In the genomic region with DNA sequence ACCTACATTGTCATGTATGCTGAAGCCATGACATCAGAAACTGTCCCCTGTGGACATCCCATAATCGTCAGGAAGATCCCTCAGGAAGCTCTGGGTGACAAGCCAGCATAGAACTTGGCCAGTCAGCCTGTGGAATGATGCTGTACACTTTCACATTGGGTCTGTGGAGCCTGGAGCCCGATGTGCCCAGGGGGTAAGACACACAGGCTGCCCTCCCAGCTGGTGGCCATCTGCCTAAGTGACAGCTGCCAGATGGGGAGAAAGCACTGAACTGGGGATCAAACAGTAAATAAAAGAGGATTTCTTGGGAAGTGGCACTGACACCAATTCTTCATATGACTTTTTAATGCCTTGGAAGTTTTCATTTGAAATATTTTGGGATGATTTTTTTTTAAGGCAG, we compare ENCODE assay signal across 21 mouse cellular contexts.
DNase-seq lines count a peak whose midpoint lies in the region; ATAC-seq lines count a peak whose summit lies in the region.
"Had no signal": no experiment of that assay in that cellular context is flagged by ENCODE, and none has a peak within 500 bp of the region (broad histone marks: within the 10 kb centered on the region; RNA-seq: fewer than 3 reads in every experiment).

No protein-coding gene starts in this region.

- 60% methylated on average over 2 of the region's 2 CpGs for WGBS in forebrain, embryonic 14.5 days
- 59% methylated on average over 2 of the region's 2 CpGs for WGBS in forebrain, embryonic 10.5 days

- intact Hi-C loops in left cerebral cortex, postnatal 4 days (cut with DNase I): no loop called here
- intact Hi-C loops in left cerebral cortex, postnatal 25 days (cut with DNase I): no loop called here

- H3K4me3 ChIP-seq in forebrain, embryonic 14.5 days (ENCODE audit: low read depth, low read length): no peak overlapping the region
- H3K4me3 ChIP-seq in forebrain, embryonic 10.5 days: no peak overlapping the region
- H3K4me3 ChIP-seq: erythroblast, embryonic 14.5 days; limb, embryonic 10.5 days; neural tube, embryonic 15.5 days had no signal

- H3K4me1 ChIP-seq in forebrain, embryonic 14.5 days (ENCODE audit: control insufficient read depth, insufficient read depth, low read length): no peaks in the 10 kb centered on the region
- H3K4me1 ChIP-seq in forebrain, embryonic 10.5 days: peaks cover 9% of the 10 kb centered on the region; the same call in 1 of the 2 replicates
- H3K4me1 ChIP-seq: limb, embryonic 10.5 days; neural tube, embryonic 15.5 days had no signal

- no peaks in the 10 kb centered on the region for H3K9me3 ChIP-seq in forebrain, embryonic 14.5 days (replicated peaks; ENCODE audit: control insufficient read depth, low read length)
- H3K9me3 ChIP-seq in forebrain, embryonic 10.5 days: no peaks in the 10 kb centered on the region
- H3K9me3 ChIP-seq: G1E; limb, embryonic 10.5 days; neural tube, embryonic 15.5 days had no signal

- H3K9ac ChIP-seq in forebrain, embryonic 14.5 days (ENCODE audit: low read length): no peak overlapping the region
- H3K9ac ChIP-seq: neural tube, embryonic 15.5 days had no signal

- no peak overlapping the region for H3K4me2 ChIP-seq in forebrain, embryonic 14.5 days (ENCODE audit: low read length)
- H3K4me2 ChIP-seq: heart, embryonic 11.5 days; liver, embryonic 11.5 days; neural tube, embryonic 15.5 days had no signal

- no peaks in the 10 kb centered on the region for H3K27me3 ChIP-seq in forebrain, embryonic 14.5 days (replicated peaks; ENCODE audit: control insufficient read depth, insufficient read depth, low read length)
- no peaks in the 10 kb centered on the region for H3K27me3 ChIP-seq in forebrain, embryonic 10.5 days (ENCODE audit: poor library complexity, severe bottlenecking)
- H3K27me3 ChIP-seq: neural tube, embryonic 15.5 days had no signal

- H3K27ac ChIP-seq in forebrain, embryonic 14.5 days (ENCODE audit: low read depth, low read length): no peak overlapping the region
- no peak overlapping the region for H3K27ac ChIP-seq in forebrain, embryonic 10.5 days
- H3K27ac ChIP-seq: limb, embryonic 10.5 days; neural tube, embryonic 15.5 days had no signal

- ATAC-seq in forebrain, embryonic 14.5 days: peak; percentile 46; the same call in 1 of the 2 replicates
- ATAC-seq in CD4-positive, CD25-positive, alpha-beta regulatory T cell, adult 4 months: no peak
- ATAC-seq: inflammation-experienced regulatory T-cells, adult 6 months had no signal

- H3K36me3 ChIP-seq in forebrain, embryonic 14.5 days (ENCODE audit: control insufficient read depth, insufficient read depth, low read length): no peaks in the 10 kb centered on the region
- H3K36me3 ChIP-seq in forebrain, embryonic 10.5 days (replicated peaks): no peaks in the 10 kb centered on the region
- H3K36me3 ChIP-seq: G1E; limb, embryonic 10.5 days; neural tube, embryonic 15.5 days had no signal

- peak; percentile 46 for DNase-seq in forebrain, embryonic 14.5 days (ENCODE audit: low spot score)
- DNase-seq in forebrain, embryonic 10.5 days (ENCODE audit: extremely low spot score, low spot score): no peak
- DNase-seq in left cerebral cortex, postnatal 4 days: peak; percentile 64
- no peak for DNase-seq in left cerebral cortex, postnatal 25 days (ENCODE audit: low spot score in 2 of 2)
- peak; percentile 29 to 43 for DNase-seq in cerebellum, postnatal 25 days
- DNase-seq in mesoderm, embryonic 11.5 days (ENCODE audit: low read depth, low spot score): peak; percentile 29
- no peak for DNase-seq in thymus, postnatal 14 days
- DNase-seq: adrenal gland, postnatal 36 days; kidney, adult 8-10 months; kidney, postnatal 36 days; lung, adult 2 months; lung, postnatal 4 days; thymus, postnatal 4 days had no signal

Comparison
In these comparisons a context has a peak if more than half of its experiments do, and no peak if none do; other contexts are left out.
1. DNase-seq: peak in forebrain, embryonic 14.5 days (single experiment), left cerebral cortex, postnatal 4 days (single experiment), cerebellum, postnatal 25 days (2 of 2) and mesoderm, embryonic 11.5 days (single experiment); none in forebrain, embryonic 10.5 days (single experiment), left cerebral cortex, postnatal 25 days (0 of 2) and thymus, postnatal 14 days (single experiment).